Mouse (Mus musculus): Measurements from ENCODE around the gene Txndc16. TPM values are rescaled to one million over a fixed set of nuclear protein-coding genes. Genes with fewer than 3 reads are reported as not detected.

Txndc16 gene
- total and polyA plus RNA-seq, 3 experiments, result 0.08 to 0.24 TPM; not detected in 1

- TF ChIP-seq MAX (IDR thresholded peaks at IDR 0.05; ENCODE audit: low read length), result no peak
- no peak overlapping the region for H3K9ac ChIP-seq (ENCODE audit: control insufficient read depth, low read depth, low read length, poor library complexity, severe bottlenecking)
- no peaks in the 10 kb centered on the region for H3K36me3 ChIP-seq (ENCODE audit: control insufficient read depth in 1 of 2, insufficient read depth in 2 of 2, low read length in 2 of 2)
- no peak overlapping the region for H3K4me3 ChIP-seq (ENCODE audit: control insufficient read depth in 1 of 2, insufficient read depth in 1 of 2, low read depth in 2 of 2, low read length in 2 of 2)
- H3K9me3 ChIP-seq (replicated peaks; ENCODE audit: insufficient read depth, low read length), result no peaks in the 10 kb centered on the region
- H3K79me2 ChIP-seq (ENCODE audit: control insufficient read depth, insufficient read depth, low read length, poor library complexity), result no peaks in the 10 kb centered on the region
- peaks cover 0 to 4% of the 10 kb centered on the region in 2 experiments; a peak in 2 of 4 replicates for H3K27me3 ChIP-seq (ENCODE audit: control insufficient read depth in 1 of 2, insufficient read depth in 2 of 2, low read length in 2 of 2)
- no peaks in the 10 kb centered on the region for H3K4me1 ChIP-seq (ENCODE audit: control insufficient read depth in 1 of 2, insufficient read depth in 2 of 2, low read length in 2 of 2)
- no peak overlapping the region for H3K27ac ChIP-seq (ENCODE audit: control insufficient read depth, low read depth, low read length)
- no peak for DNase-seq (ENCODE audit: low read depth, low spot score)
These were observed 9.4 kb downstream of the Txndc16 start for GRCm38 (mm10) chr14:45210683-45211082.

- Histone ChIP-seq H3K27ac (ENCODE audit: control insufficient read depth, low read depth, low read length) (no peak overlapping the region), H3K9me3 (replicated peaks; ENCODE audit: insufficient read depth, low read length) (no peaks in the 10 kb centered on the region), H3K4me3 (ENCODE audit: control insufficient read depth in 1 of 2, insufficient read depth in 1 of 2, low read depth in 2 of 2, low read length in 2 of 2) (no peak overlapping the region), H3K36me3 (ENCODE audit: control insufficient read depth in 1 of 2, insufficient read depth in 2 of 2, low read length in 2 of 2) (no peaks in the 10 kb centered on the region), H3K4me1 (ENCODE audit: control insufficient read depth in 1 of 2, insufficient read depth in 2 of 2, low read length in 2 of 2) (no peaks in the 10 kb centered on the region), H3K9ac (ENCODE audit: control insufficient read depth, low read depth, low read length, poor library complexity, severe bottlenecking) (no peak overlapping the region), H3K27me3 (ENCODE audit: control insufficient read depth in 1 of 2, insufficient read depth in 2 of 2, low read length in 2 of 2) (peaks cover 1 to 2% of the 10 kb centered on the region in 2 experiments; a peak in 3 of 4 replicates), H3K79me2 (ENCODE audit: control insufficient read depth, insufficient read depth, low read length, poor library complexity) (no peaks in the 10 kb centered on the region)
- TF ChIP-seq TBP (IDR thresholded peaks at IDR 0.05; ENCODE audit: low read depth, low read length) (no peak), RAD21 (IDR thresholded peaks at IDR 0.05; ENCODE audit: low read depth, low read length) (no peak), MYC (IDR thresholded peaks at IDR 0.05; ENCODE audit: low read depth, low read length) (no peak), POLR2AphosphoS2 (IDR thresholded peaks at IDR 0.05; ENCODE audit: low read length) (no peak), GATA1 (IDR thresholded peaks at IDR 0.05; ENCODE audit: low read depth, low read length) (no peak), SIN3A (IDR thresholded peaks at IDR 0.05; ENCODE audit: low read length) (no peak), UBTF (IDR thresholded peaks at IDR 0.05; ENCODE audit: borderline replicate concordance, insufficient read depth, low read depth, low read length) (no peak), MAFK (IDR thresholded peaks at IDR 0.05; ENCODE audit: borderline replicate concordance, low read depth, low read length) (no peak), POLR2AphosphoS5 (IDR thresholded peaks at IDR 0.05; ENCODE audit: borderline replicate concordance, low read depth, low read length) (no peak), NELFE (IDR thresholded peaks at IDR 0.05; ENCODE audit: low read depth, low read length) (no peak)
- no peak for DNase-seq (ENCODE audit: low read depth, low spot score)
These were observed 19.5 kb downstream of the Txndc16 start for GRCm38 (mm10) chr14:45200607-45201006.

- Histone ChIP-seq H3K4me1 (ENCODE audit: control insufficient read depth in 1 of 2, insufficient read depth in 2 of 2, low read length in 2 of 2) (no peaks in the 10 kb centered on the region), H3K27me3 (ENCODE audit: control insufficient read depth in 1 of 2, insufficient read depth in 2 of 2, low read length in 2 of 2) (no peaks in the 10 kb centered on the region; a peak in 1 of 4 replicates), H3K4me3 (ENCODE audit: control insufficient read depth in 1 of 2, insufficient read depth in 1 of 2, low read depth in 2 of 2, low read length in 2 of 2) (no peak overlapping the region), H3K79me2 (ENCODE audit: control insufficient read depth, insufficient read depth, low read length, poor library complexity) (no peaks in the 10 kb centered on the region), H3K27ac (ENCODE audit: control insufficient read depth, low read depth, low read length) (no peak overlapping the region), H3K36me3 (ENCODE audit: control insufficient read depth in 1 of 2, insufficient read depth in 2 of 2, low read length in 2 of 2) (no peaks in the 10 kb centered on the region), H3K9me3 (replicated peaks; ENCODE audit: insufficient read depth, low read length) (no peaks in the 10 kb centered on the region), H3K9ac (ENCODE audit: control insufficient read depth, low read depth, low read length, poor library complexity, severe bottlenecking) (no peak overlapping the region)
- no peak for DNase-seq (ENCODE audit: low read depth, low spot score)
- TF ChIP-seq ETS1 (IDR thresholded peaks at IDR 0.05; ENCODE audit: low read depth, low read length), result no peak
These were observed 29.1 kb downstream of the Txndc16 start for GRCm38 (mm10) chr14:45190999-45191398.
